Mouse (Mus musculus) urinary bladder, postnatal 25 days (tissue): ENCODE measurements around the gene Nfe2.
A peak's percentile ranks its signal among the peaks of the same experiment; 100 is the strongest.
"Not testable (repeated sequence)": the region's sequence is repeated elsewhere in the genome, so short reads cannot be mapped to it uniquely, and the experiment has no call there.

Experiments used
- DNase-seq: peaks from one replicate; pipeline ENCODE4 v3.0.0; 2022; ENCODE audit warnings: low spot score

Nfe2 gene

DNA sequence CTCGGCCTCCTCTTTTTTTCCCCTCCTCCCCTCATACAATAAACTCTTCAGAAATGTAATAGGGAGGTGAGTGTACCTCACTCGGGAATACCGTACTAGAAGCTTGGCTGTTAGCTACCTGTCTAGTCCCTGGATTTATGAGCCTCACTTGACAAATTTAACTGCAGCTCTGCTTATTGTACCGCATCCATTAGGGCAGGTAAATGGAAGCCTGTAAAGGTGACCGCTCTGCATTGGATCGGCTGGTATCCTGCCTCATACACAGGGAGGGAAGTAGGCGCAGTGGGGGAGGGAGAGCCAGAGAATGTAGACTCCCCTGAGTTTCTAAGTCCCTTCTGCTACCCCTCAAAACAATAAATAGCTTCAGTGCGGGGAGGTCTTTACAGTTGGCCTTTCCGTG is 32.6 kb upstream of the Nfe2 start:
- DNase-seq = no peak

DNA sequence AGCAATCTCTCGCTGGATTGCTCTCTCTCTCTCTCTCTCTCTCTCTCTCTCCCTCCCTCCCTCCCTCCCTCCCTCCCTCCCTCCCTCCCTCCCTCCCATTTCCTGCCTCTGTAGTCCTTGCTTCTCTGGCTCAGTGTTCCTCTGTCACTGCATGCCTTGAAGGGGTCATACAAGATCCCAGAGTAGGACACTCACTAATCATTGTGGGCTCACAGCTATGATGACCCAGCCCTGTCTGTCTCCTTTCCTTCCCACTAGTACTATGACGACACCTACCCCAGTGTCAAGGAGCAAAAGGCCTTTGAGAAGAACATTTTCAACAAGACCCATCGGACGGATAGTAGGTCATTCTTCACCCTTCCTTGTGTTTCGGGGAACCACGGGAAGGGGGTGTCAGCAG is 32.2 kb upstream of the Nfe2 start:
- no peak for DNase-seq

DNA sequence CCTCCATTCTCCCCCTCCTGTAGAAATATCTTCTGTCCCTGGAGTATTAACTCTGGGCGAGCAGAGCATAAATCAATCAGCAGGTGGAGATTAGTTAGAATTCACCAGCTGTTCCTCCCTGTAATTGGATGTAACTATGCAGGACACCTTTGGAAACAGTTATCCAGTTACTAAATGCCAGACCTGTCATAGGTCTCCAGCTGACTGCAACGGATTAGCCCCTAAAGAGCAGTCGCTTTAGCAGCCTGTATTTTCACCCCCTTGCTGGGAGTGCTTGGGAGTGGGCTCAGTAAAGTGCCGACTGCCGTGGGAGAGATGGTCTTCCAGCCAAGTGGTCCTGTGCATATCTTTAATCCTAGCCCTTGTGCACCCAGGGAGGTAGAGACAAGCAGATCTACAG is 31.4 kb upstream of the Nfe2 start:
- no peak for DNase-seq

- DNase-seq = no peak
Measured at GRCm38 (mm10) chr15:103285778-103286417, 27.7 kb upstream of the Nfe2 start.

GRCm38 (mm10) chr15:103284647-103285046 is 26.4 kb upstream of the Nfe2 start:
- no peak for DNase-seq

DNA sequence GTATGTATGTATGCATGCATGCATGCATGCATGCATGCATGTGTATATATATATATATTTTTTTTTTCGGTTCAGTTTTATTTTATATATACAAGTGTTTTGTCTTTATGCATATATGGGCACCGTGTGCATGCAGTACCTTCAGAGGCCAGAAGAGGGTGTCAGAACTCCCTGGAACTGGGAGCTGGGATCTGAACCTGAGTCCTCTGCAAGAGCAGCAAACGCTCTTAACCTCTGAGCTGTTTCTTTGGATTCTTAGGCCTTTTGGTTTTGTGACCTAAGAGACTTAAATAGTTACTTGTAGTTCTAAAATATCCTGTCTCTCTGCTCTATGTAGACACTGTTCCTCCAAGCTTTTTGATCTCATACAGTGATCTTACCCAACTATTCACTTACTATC is 25.9 kb upstream of the Nfe2 start:
- DNase-seq = peak; percentile 38

GRCm38 (mm10) chr15:103281465-103282205 is 23.4 kb upstream of the Nfe2 start:
- DNase-seq = no peak

GRCm38 (mm10) chr15:103280817-103281464 is 22.7 kb upstream of the Nfe2 start:
- no peak for DNase-seq

- no peak for DNase-seq
Measured at GRCm38 (mm10) chr15:103279750-103280149, 21.5 kb upstream of the Nfe2 start.

GRCm38 (mm10) chr15:103277949-103278348 is 19.7 kb upstream of the Nfe2 start:
- no peak for DNase-seq

- DNase-seq = not testable (repeated sequence)
Measured at GRCm38 (mm10) chr15:103275943-103276342, 17.7 kb upstream of the Nfe2 start.

DNA sequence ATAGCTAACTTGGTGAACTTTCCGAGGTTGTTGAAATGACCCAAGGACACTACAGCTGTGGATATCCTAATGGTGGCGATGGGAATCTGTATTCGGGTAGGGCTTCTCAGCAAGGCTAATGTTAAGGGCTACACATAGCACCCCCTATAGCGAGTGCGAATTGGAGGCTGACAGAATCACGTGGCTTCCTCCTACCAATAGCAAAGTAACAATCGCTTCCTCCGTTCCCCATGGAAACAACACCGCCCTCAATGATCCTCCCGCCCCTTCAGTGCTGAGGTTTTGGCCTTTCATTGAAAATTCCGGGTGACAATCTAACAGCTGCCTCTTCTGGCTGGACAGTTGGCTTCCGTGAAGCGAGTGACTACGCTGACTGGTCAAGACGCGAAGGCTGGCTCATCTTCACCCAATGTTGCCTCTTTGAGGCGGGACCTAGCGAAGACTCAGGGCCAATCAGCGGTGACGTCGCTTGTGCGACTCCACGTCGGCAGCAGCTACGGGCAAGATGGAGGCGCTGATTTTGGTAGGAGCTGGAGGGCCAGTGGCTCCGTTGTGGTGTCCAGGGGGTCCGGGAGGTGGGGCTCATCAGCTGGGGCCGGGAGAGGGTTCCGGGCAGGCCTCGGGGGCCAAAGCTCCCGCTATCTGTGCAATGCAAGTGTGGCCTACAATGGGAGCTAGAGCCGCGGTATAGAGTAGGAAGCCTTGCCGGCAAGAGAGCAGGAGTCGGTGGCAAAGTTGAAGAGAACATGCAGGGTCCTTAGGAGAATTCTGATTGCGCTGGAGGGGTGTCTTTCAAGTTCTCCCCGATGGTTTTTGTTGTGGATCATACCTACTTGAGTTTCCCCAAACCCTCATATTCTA is 14.4 kb upstream of the Nfe2 start, which contains the start of gene Copz1:
Gene Copz1, plus strand, starts transcription at position 296 of the 861 bp plus-strand sequence.
- peak; percentile 81 for DNase-seq

DNA sequence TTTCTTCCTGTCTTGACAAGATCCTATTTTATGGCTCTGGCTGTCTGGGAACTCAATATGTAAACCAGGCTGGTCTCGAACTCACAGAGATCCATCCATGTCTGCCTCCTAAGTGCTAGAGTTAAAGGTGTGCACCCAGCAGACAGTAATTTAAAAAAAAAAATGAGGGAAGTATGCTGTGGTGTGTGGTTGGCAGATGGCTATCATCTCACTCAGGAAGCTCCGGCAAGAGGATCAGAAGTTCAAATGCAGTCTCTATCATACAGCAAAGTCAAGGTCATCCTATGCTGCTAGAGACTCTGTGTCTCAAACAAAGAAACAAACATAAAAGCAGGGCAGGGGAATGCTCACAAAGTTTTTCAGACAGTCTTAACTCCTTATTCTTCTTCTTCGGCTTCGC is 10.7 kb upstream of the Nfe2 start:
- DNase-seq = no peak

GRCm38 (mm10) chr15:103264794-103265193 is 6.6 kb upstream of the Nfe2 start:
- no peak for DNase-seq

- DNase-seq = no peak
Measured at GRCm38 (mm10) chr15:103259989-103260388, 1.8 kb upstream of the Nfe2 start.

DNA sequence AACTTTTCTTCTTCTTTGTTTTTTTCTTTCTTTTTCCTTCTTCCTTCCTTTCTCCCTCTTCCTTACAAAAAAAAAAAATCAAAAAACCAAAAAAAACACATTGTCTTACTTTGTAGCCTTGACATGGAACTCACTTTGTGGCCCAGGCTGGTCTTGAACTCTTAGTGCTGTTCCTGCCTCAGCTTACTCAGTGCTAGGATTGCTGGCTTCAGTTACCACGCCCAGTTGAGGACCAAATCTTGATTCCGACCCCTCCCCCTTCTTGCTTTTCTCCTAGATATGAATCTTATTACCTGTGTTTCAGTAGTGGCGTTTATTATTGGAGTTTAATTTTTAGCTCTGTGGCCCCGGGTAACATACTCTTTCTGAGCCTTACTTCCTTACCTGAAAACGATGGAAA is 959 bp upstream of the Nfe2 start:
- no peak for DNase-seq

- no peak for DNase-seq
Measured at GRCm38 (mm10) chr15:103256210-103256986, 1.8 kb downstream of the Nfe2 start.

DNA sequence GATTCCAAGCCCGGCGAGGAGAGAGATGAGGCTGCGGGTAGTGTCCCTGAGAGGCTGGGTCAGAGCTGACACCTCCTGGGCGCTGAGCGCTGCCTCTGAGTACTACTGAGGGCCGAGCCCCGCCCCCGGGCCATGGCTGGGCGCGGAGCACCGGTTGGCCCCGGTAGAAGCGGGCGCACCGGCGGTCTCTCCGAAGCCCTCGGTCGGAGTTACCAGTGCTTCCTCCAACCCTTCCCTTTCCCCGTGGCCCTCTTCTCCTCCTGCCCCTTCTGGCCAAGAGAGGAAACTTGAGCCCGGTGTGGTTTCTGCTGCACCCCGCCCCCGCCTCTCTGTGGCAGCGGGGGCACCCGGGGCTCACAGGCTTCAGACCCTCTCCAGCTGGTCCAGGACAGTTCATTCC is 3.0 kb downstream of the Nfe2 start:
- no peak for DNase-seq

GRCm38 (mm10) chr15:103253352-103253751 is 4.9 kb downstream of the Nfe2 start:
- no peak for DNase-seq

DNA sequence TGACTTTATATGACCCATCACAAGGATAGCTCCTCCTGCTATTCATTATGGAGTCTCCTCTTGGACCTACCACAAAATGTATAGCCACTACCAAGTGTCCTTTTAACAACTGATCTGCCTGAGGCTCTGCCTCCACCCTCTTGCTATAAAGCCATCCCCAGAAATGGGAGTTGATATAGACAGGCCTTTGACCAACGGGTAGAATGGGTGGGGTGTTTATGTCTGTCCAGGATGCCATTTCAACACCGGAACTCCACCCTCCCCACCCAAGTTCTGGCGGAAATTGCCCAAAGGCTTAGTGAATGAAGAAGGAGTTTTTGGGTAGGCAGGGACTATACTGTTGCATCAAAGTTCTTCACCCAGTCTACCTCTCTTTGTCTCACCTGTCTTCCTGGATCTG is 5.5 kb downstream of the Nfe2 start:
- no peak for DNase-seq

DNA sequence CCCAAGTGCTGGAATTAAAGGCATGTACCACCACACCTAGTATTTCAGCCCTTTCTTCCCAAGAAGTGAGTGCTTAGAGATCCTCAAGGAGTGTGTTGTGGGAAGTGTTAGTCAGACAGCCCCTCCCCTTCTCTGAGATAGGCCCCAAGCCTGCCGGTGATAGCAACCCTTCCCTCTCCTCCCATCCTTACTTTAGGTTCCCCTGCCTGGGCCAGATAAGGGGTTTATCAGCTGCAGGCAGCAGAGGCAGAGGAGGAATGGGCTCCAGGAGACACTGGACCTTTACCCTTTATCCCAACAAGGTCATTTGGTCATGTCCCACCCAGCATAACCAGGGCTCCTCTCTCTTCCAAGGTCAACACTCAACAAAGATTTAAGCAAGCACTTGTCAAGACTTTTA is 6.6 kb downstream of the Nfe2 start:
- no peak for DNase-seq
